Mouse (Mus musculus): ENCODE measurements around the gene Comp. TPM values are rescaled to one million over a fixed set of nuclear protein-coding genes. Genes with fewer than 3 reads are reported as not detected.
A peak's percentile ranks its signal among the peaks of the same experiment; 100 is the strongest.

Comp gene
- polyA plus RNA-seq, 1 experiment from 2014 or later: not detected

DNA sequence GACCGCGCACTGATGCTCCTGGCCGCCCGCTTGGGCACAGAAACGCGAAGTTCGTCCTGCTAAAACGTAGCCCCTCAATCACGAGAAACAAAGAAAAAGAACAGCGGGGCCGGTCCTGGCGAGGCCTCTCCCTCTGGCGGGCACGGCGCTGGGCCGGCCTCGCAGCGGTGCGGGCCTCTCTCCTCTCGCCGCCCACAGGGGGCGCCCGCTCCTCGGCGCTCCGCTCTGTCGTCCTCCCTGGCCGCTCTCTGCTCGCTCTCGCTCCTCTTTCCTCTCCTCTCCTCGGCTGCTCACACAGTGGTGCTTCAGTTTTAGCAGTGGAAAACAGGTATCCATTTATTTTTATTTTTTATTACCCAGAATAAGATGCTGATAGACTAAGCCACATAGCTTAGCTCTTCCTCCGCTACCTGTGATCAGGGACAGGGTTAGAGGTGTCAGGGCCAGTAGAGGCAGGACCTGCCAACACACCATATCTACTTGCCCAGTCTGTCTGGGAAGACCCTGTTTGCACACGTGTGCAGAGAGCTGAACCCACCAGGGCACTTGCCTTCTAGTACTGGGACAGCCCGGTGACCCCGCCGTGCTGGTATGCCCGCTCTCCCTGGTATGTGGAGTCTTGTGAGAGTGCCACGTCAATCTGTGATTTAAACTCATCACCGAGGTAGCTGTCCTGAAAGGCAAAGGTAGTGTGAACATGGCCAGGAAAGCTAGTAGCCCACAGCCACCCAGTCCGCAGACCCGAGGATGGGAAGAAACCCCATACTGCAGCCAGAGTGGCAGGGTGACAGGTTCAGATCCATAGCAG, 41.1 kb upstream of the Comp start:
- WGBS: 21% methylated on average over 41 of the region's 41 CpGs

GRCm38 (mm10) chr8:70332878-70333202, 40.5 kb upstream of the Comp start:
- DNase-seq (ENCODE audit: low spot score) (no peak), ATAC-seq (no peak)
- Histone ChIP-seq H3K4me3 (ENCODE audit: low read depth, low read length) (no peak overlapping the region), H3K9ac (ENCODE audit: low read length) (no peak overlapping the region), H3K27me3 (replicated peaks; ENCODE audit: control insufficient read depth, insufficient read depth, low read length) (no peaks in the 10 kb centered on the region), H3K27ac (ENCODE audit: low read depth, low read length) (no peak overlapping the region), H3K4me2 (ENCODE audit: low read length) (no peak overlapping the region), H3K9me3 (replicated peaks; ENCODE audit: control insufficient read depth, low read length) (no peaks in the 10 kb centered on the region), H3K4me1 (ENCODE audit: control insufficient read depth, insufficient read depth, low read length) (peaks cover 18% of the 10 kb centered on the region), H3K36me3 (ENCODE audit: control insufficient read depth, insufficient read depth, low read length) (peaks cover 88% of the 10 kb centered on the region)
- 97% methylated on average over 6 of the region's 6 CpGs for WGBS

More for the DNA sequence above, 41.1 kb upstream of the Comp start:
- no peaks in the 10 kb centered on the region for H3K27me3 ChIP-seq (replicated peaks; ENCODE audit: control insufficient read depth, insufficient read depth, low read length)
- peaks cover 87% of the 10 kb centered on the region for H3K36me3 ChIP-seq (ENCODE audit: control insufficient read depth, insufficient read depth, low read length)
- H3K9ac ChIP-seq (ENCODE audit: low read length): 0 out of 2 replicates have a peak overlapping the region, but pooled peaks have one; percentile 21
- H3K4me3 ChIP-seq (ENCODE audit: low read depth, low read length): no peak overlapping the region
- no peak overlapping the region for H3K27ac ChIP-seq (ENCODE audit: low read depth, low read length)
- peak overlapping the region; percentile 22; the same call in 1 of the 2 replicates for H3K4me2 ChIP-seq (ENCODE audit: low read length)
- H3K9me3 ChIP-seq (replicated peaks; ENCODE audit: control insufficient read depth, low read length): no peaks in the 10 kb centered on the region
- peak; percentile 85 for DNase-seq (ENCODE audit: low spot score)
- peak; percentile 84 for ATAC-seq
- H3K4me1 ChIP-seq (ENCODE audit: control insufficient read depth, insufficient read depth, low read length): peaks cover 18% of the 10 kb centered on the region

DNA sequence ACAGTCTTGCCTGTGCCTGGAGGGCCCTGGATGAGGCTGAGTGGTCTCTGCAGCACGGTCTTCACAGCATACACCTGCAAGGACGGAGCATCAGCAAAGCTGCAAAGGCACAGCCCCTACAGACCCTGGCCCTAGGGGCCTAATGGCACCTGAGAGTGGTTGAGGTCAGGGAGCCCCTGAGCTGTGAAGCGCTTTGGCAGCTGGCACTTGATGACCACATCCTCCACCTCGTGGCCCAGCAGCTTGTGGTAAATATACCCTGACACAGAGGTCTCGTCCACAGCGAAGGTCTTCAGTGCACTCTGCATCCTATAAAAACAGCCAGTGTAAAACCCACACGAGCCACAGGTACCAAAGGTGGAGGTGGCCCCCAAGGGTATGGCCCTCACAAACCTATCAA, 34.4 kb upstream of the Comp start:
- no peak for DNase-seq (ENCODE audit: low spot score)
- Histone ChIP-seq H3K36me3 (ENCODE audit: control insufficient read depth, insufficient read depth, low read length) (peaks cover 100% of the 10 kb centered on the region), H3K9ac (ENCODE audit: low read length) (no peak overlapping the region), H3K4me2 (ENCODE audit: low read length) (no peak overlapping the region), H3K4me3 (ENCODE audit: low read depth, low read length) (no peak overlapping the region), H3K4me1 (ENCODE audit: control insufficient read depth, insufficient read depth, low read length) (no peaks in the 10 kb centered on the region), H3K27me3 (replicated peaks; ENCODE audit: control insufficient read depth, insufficient read depth, low read length) (no peaks in the 10 kb centered on the region), H3K9me3 (replicated peaks; ENCODE audit: control insufficient read depth, low read length) (no peaks in the 10 kb centered on the region), H3K27ac (ENCODE audit: low read depth, low read length) (no peak overlapping the region)
- WGBS: 96% methylated on average over 7 of the region's 7 CpGs
- ATAC-seq: no peak

DNA sequence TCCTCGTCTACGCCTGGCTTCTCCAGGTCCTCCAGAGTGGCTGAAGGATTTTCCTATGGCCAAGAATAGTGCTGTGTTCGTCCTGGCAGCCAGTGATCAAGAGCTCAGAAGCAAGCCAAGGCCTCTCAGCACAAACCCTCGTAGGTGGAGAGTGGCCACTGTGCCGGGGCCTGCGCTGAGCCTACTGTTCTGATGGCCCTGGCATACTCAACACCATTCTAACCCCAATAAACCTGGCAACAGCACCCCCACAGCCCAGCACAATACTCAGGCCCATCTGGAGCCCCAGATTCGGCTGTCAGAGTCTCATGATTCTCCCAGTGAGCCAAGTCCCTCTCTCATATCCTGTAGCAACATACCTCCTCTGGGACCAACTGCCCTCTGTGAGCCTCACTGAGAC, 32.7 kb upstream of the Comp start:
- peaks cover 87% of the 10 kb centered on the region for H3K36me3 ChIP-seq (ENCODE audit: control insufficient read depth, insufficient read depth, low read length)

DNA sequence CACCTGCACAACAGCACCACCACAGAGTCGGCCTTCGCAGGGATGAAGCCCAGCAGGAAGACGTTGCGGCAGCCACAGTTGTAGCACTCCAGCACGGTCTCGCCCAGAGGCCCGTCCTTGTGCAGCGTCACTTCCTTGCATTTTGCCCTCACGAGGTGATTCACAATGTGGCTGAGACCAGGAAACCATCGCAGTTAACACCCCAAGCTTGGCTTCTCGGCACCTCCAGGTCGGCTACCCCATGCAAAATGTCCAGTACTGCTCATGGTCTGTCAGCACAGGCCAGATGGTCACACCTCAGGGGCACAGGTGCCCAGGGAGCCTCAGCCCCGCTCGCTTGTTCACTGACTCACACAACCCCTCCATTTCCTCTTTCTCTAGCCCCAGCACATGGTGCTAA, 31.4 kb upstream of the Comp start:
- H3K4me3 ChIP-seq (ENCODE audit: low read depth, low read length): no peak overlapping the region
- H3K4me2 ChIP-seq (ENCODE audit: low read length): no peak overlapping the region
- no peak for DNase-seq (ENCODE audit: low spot score)
- no peaks in the 10 kb centered on the region for H3K4me1 ChIP-seq (ENCODE audit: control insufficient read depth, insufficient read depth, low read length)
- no peaks in the 10 kb centered on the region for H3K9me3 ChIP-seq (replicated peaks; ENCODE audit: control insufficient read depth, low read length)
- H3K27ac ChIP-seq (ENCODE audit: low read depth, low read length): no peak overlapping the region
- no peak for ATAC-seq
- WGBS: 94% methylated on average over 14 of the region's 14 CpGs
- H3K27me3 ChIP-seq (replicated peaks; ENCODE audit: control insufficient read depth, insufficient read depth, low read length): no peaks in the 10 kb centered on the region
- H3K36me3 ChIP-seq (ENCODE audit: control insufficient read depth, insufficient read depth, low read length): peaks cover 77% of the 10 kb centered on the region
- no peak overlapping the region for H3K9ac ChIP-seq (ENCODE audit: low read length)

More for the DNA sequence above, 32.7 kb upstream of the Comp start:
- DNase-seq (ENCODE audit: low spot score) (no peak), ATAC-seq (no peak)
- Histone ChIP-seq H3K9ac (ENCODE audit: low read length) (no peak overlapping the region), H3K4me3 (ENCODE audit: low read depth, low read length) (no peak overlapping the region), H3K27me3 (replicated peaks; ENCODE audit: control insufficient read depth, insufficient read depth, low read length) (no peaks in the 10 kb centered on the region), H3K4me1 (ENCODE audit: control insufficient read depth, insufficient read depth, low read length) (no peaks in the 10 kb centered on the region), H3K9me3 (replicated peaks; ENCODE audit: control insufficient read depth, low read length) (no peaks in the 10 kb centered on the region), H3K4me2 (ENCODE audit: low read length) (no peak overlapping the region), H3K27ac (ENCODE audit: low read depth, low read length) (no peak overlapping the region)
- WGBS: 93% methylated on average over 7 of the region's 7 CpGs

DNA sequence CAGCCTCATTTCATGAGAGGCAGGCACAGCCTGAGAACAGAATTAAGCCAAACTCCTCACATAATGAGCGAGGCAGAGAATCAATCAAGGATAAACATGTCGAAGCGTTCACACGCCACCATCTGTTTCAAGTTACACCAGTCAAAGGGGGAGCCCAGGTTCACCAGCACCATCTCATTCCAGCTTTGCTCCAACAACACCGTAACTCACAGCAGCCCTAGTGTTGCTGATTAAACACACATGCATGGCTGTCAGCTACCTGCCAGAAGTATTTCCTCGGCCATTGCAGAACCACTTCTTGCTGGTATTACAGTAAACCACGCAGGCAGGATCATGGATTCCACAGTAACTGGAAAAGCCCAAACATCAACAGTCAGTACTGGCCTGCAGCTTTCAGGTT, 30.3 kb upstream of the Comp start:
- H3K27ac ChIP-seq (ENCODE audit: low read depth, low read length): no peak overlapping the region

DNA sequence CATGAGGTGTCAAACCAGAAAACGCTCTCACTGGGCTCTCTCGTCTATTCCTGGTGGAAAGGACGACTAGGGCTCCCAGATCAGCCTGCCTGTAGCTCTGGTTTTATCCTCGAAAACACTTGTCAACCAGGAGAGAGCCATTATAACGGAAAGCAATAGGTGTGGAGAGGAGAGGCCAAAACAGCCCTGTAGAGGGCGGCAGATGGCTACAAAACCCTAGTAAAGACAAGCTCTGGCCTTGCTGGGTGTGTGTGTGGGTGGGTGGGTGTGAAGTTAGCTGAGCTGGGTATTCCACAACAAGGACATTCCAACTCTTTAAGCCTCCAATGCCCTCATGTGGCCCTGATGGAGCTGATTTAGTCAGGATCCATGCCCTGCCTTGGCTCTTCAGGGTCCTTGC, 29.7 kb upstream of the Comp start:
- Histone ChIP-seq H3K27me3 (replicated peaks; ENCODE audit: control insufficient read depth, insufficient read depth, low read length) (no peaks in the 10 kb centered on the region), H3K36me3 (ENCODE audit: control insufficient read depth, insufficient read depth, low read length) (peaks cover 65% of the 10 kb centered on the region), H3K9ac (ENCODE audit: low read length) (no peak overlapping the region), H3K27ac (ENCODE audit: low read depth, low read length) (no peak overlapping the region), H3K4me1 (ENCODE audit: control insufficient read depth, insufficient read depth, low read length) (no peaks in the 10 kb centered on the region), H3K4me3 (ENCODE audit: low read depth, low read length) (no peak overlapping the region), H3K4me2 (ENCODE audit: low read length) (no peak overlapping the region), H3K9me3 (replicated peaks; ENCODE audit: control insufficient read depth, low read length) (no peaks in the 10 kb centered on the region)
- ATAC-seq: peak; percentile 55
- WGBS: 64% methylated on average over 6 of the region's 6 CpGs
- DNase-seq (ENCODE audit: low spot score): peak; percentile 60

More for the DNA sequence above, 30.3 kb upstream of the Comp start:
- H3K9me3 ChIP-seq (replicated peaks; ENCODE audit: control insufficient read depth, low read length): no peaks in the 10 kb centered on the region
- H3K36me3 ChIP-seq (ENCODE audit: control insufficient read depth, insufficient read depth, low read length): peaks cover 67% of the 10 kb centered on the region
- H3K27me3 ChIP-seq (replicated peaks; ENCODE audit: control insufficient read depth, insufficient read depth, low read length): no peaks in the 10 kb centered on the region
- no peak overlapping the region for H3K4me3 ChIP-seq (ENCODE audit: low read depth, low read length)
- WGBS: 70% methylated on average over 7 of the region's 7 CpGs
- no peak overlapping the region for H3K4me2 ChIP-seq (ENCODE audit: low read length)
- peak; percentile 22 for DNase-seq (ENCODE audit: low spot score)
- no peak for ATAC-seq
- H3K9ac ChIP-seq (ENCODE audit: low read length): no peak overlapping the region
- no peaks in the 10 kb centered on the region for H3K4me1 ChIP-seq (ENCODE audit: control insufficient read depth, insufficient read depth, low read length)

GRCm38 (mm10) chr8:70344279-70344678, 29.1 kb upstream of the Comp start:
- Histone ChIP-seq H3K36me3 (ENCODE audit: control insufficient read depth, insufficient read depth, low read length) (peaks cover 65% of the 10 kb centered on the region), H3K27me3 (replicated peaks; ENCODE audit: control insufficient read depth, insufficient read depth, low read length) (no peaks in the 10 kb centered on the region), H3K9me3 (replicated peaks; ENCODE audit: control insufficient read depth, low read length) (no peaks in the 10 kb centered on the region), H3K4me2 (ENCODE audit: low read length) (no peak overlapping the region), H3K4me3 (ENCODE audit: low read depth, low read length) (no peak overlapping the region), H3K27ac (ENCODE audit: low read depth, low read length) (no peak overlapping the region), H3K4me1 (ENCODE audit: control insufficient read depth, insufficient read depth, low read length) (no peaks in the 10 kb centered on the region), H3K9ac (ENCODE audit: low read length) (no peak overlapping the region)
- WGBS: 86% methylated on average over 2 of the region's 2 CpGs
- DNase-seq (ENCODE audit: low spot score): no peak
- ATAC-seq: no peak

DNA sequence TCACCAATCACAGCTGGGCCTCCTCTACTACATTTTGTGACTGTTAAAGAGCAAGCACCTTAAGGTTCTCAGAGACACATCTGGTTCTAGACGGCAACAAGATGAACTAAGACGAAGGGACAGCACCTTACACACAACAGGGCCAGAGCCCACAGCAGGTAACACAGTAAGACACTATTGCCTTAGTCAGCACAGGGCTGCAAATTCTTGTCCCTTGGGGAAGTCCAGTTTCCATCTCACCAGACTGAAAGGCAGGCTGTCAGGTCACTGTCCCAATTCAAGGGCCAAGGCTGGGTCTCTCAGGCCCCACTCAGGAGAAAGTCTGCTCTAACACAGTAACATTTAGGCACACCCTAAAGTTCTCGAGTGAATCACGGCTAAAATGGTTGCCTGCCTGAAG, 25.9 kb upstream of the Comp start:
- Histone ChIP-seq H3K36me3 (ENCODE audit: control insufficient read depth, insufficient read depth, low read length) (peaks cover 44% of the 10 kb centered on the region), H3K4me2 (ENCODE audit: low read length) (no peak overlapping the region), H3K27me3 (replicated peaks; ENCODE audit: control insufficient read depth, insufficient read depth, low read length) (no peaks in the 10 kb centered on the region), H3K27ac (ENCODE audit: low read depth, low read length) (no peak overlapping the region), H3K9me3 (replicated peaks; ENCODE audit: control insufficient read depth, low read length) (no peaks in the 10 kb centered on the region), H3K4me1 (ENCODE audit: control insufficient read depth, insufficient read depth, low read length) (peaks cover 20% of the 10 kb centered on the region), H3K9ac (ENCODE audit: low read length) (no peak overlapping the region), H3K4me3 (ENCODE audit: low read depth, low read length) (no peak overlapping the region)
- DNase-seq (ENCODE audit: low spot score): no peak
- WGBS: 88% methylated on average over 4 of the region's 4 CpGs
- no peak for ATAC-seq

All from forebrain, embryonic 14.5 days (tissue).